Mouse (Mus musculus): ENCODE data around the gene Tfap2a. TPM values are rescaled to one million over a fixed set of nuclear protein-coding genes. Genes with fewer than 3 reads are reported as not detected.

Tfap2a gene
- total RNA-seq, 1 experiment = 0.27 TPM

GRCm38 (mm10) chr13:40713681-40714080 lies 24.5 kb downstream of the Tfap2a start:
- Histone ChIP-seq H3K36me3 (ENCODE audit: control insufficient read depth, insufficient read depth, low read length, poor library complexity, severe bottlenecking) (no peaks in the 10 kb centered on the region), H3K27ac (ENCODE audit: insufficient read depth, low read depth, low read length, poor library complexity, severe bottlenecking) (no peak overlapping the region), H3K4me3 (ENCODE audit: insufficient read depth in 1 of 2, low read depth in 1 of 2, low read length in 2 of 2, poor library complexity in 1 of 2, severe bottlenecking in 1 of 2) (no peak overlapping the region), H3K9ac (ENCODE audit: insufficient read depth, low read depth, low read length, poor library complexity, severe bottlenecking) (no peak overlapping the region), H3K4me1 (ENCODE audit: control insufficient read depth in 2 of 2, insufficient read depth in 2 of 2, low read length in 2 of 2, poor library complexity in 1 of 2) (peaks cover 11 to 17% of the 10 kb centered on the region in 2 experiments; a peak in 3 of 4 replicates), H3K9me3 (ENCODE audit: control insufficient read depth, insufficient read depth, low read depth, low read length) (no peaks in the 10 kb centered on the region)
- no peak for DNase-seq (ENCODE audit: low read depth, low spot score)
- no peak for TF ChIP-seq ZNF384 (IDR thresholded peaks at IDR 0.05; ENCODE audit: low read depth, low read length)
- no peak for TF ChIP-seq HCFC1 (IDR thresholded peaks at IDR 0.05; ENCODE audit: borderline replicate concordance, insufficient read depth, low read length)
- TF ChIP-seq CHD2 (IDR thresholded peaks at IDR 0.05; ENCODE audit: low read depth, low read length) = no peak
- TF ChIP-seq ZC3H11A (IDR thresholded peaks at IDR 0.05; ENCODE audit: borderline replicate concordance, low read depth, low read length) = no peak
- no peak for TF ChIP-seq MAFK (IDR thresholded peaks at IDR 0.05; ENCODE audit: insufficient read depth, low read depth, low read length)
- in situ Hi-C loops (cut with MboI; ENCODE audit: low sequenced_read_pairs in 2 of 2, unreplicated experiment in 2 of 2) = no loop called here

DNA sequence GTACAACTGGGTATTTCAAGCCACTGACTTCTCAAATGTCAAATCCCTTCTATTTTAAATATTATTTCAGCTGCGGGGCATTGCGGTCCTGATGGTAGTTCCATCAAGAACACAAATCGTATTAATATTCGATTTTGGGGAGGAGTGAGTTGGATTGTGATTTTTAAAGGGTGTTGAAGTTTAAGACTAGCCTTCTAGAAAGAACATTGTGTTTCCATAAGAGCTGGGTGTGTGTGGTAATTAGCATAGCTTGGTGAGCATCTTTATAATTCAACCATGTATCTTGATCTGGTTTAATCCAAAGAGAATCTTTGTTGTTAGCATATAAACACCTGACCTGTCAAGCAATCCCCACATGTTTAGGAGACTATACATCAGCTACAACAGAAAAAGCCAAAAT lies 24.9 kb downstream of the Tfap2a start:
- TF ChIP-seq ZC3H11A (IDR thresholded peaks at IDR 0.05; ENCODE audit: borderline replicate concordance, low read depth, low read length) = no peak
- no peak for TF ChIP-seq MAFK (IDR thresholded peaks at IDR 0.05; ENCODE audit: insufficient read depth, low read depth, low read length)
- TF ChIP-seq ZNF384 (IDR thresholded peaks at IDR 0.05; ENCODE audit: low read depth, low read length) = no peak
- TF ChIP-seq CHD2 (IDR thresholded peaks at IDR 0.05; ENCODE audit: low read depth, low read length) = no peak
- no peak for TF ChIP-seq HCFC1 (IDR thresholded peaks at IDR 0.05; ENCODE audit: borderline replicate concordance, insufficient read depth, low read length)
- Histone ChIP-seq H3K27ac (ENCODE audit: insufficient read depth, low read depth, low read length, poor library complexity, severe bottlenecking) (no peak overlapping the region), H3K36me3 (ENCODE audit: control insufficient read depth, insufficient read depth, low read length, poor library complexity, severe bottlenecking) (no peaks in the 10 kb centered on the region), H3K9me3 (ENCODE audit: control insufficient read depth, insufficient read depth, low read depth, low read length) (no peaks in the 10 kb centered on the region), H3K9ac (ENCODE audit: insufficient read depth, low read depth, low read length, poor library complexity, severe bottlenecking) (no peak overlapping the region), H3K4me3 (ENCODE audit: insufficient read depth in 1 of 2, low read depth in 1 of 2, low read length in 2 of 2, poor library complexity in 1 of 2, severe bottlenecking in 1 of 2) (no peak overlapping the region), H3K4me1 (ENCODE audit: control insufficient read depth in 2 of 2, insufficient read depth in 2 of 2, low read length in 2 of 2, poor library complexity in 1 of 2) (peaks cover 11 to 16% of the 10 kb centered on the region in 2 experiments; a peak in 3 of 4 replicates)
- no peak for DNase-seq (ENCODE audit: low read depth, low spot score)
- in situ Hi-C loops (cut with MboI; ENCODE audit: low sequenced_read_pairs in 2 of 2, unreplicated experiment in 2 of 2) = no loop called here

GRCm38 (mm10) chr13:40712526-40712832 lies 25.7 kb downstream of the Tfap2a start:
- Histone ChIP-seq H3K9ac (ENCODE audit: insufficient read depth, low read depth, low read length, poor library complexity, severe bottlenecking) (no peak overlapping the region), H3K4me1 (ENCODE audit: control insufficient read depth in 2 of 2, insufficient read depth in 2 of 2, low read length in 2 of 2, poor library complexity in 1 of 2) (peaks cover 11 to 16% of the 10 kb centered on the region in 2 experiments; a peak in 3 of 4 replicates), H3K4me3 (ENCODE audit: insufficient read depth in 1 of 2, low read depth in 1 of 2, low read length in 2 of 2, poor library complexity in 1 of 2, severe bottlenecking in 1 of 2) (no peak overlapping the region), H3K27ac (ENCODE audit: insufficient read depth, low read depth, low read length, poor library complexity, severe bottlenecking) (no peak overlapping the region), H3K9me3 (ENCODE audit: control insufficient read depth, insufficient read depth, low read depth, low read length) (no peaks in the 10 kb centered on the region), H3K36me3 (ENCODE audit: control insufficient read depth, insufficient read depth, low read length, poor library complexity, severe bottlenecking) (no peaks in the 10 kb centered on the region)
- TF ChIP-seq ZC3H11A (IDR thresholded peaks at IDR 0.05; ENCODE audit: borderline replicate concordance, low read depth, low read length) (no peak), CHD2 (IDR thresholded peaks at IDR 0.05; ENCODE audit: low read depth, low read length) (no peak), ZNF384 (IDR thresholded peaks at IDR 0.05; ENCODE audit: low read depth, low read length) (no peak), HCFC1 (IDR thresholded peaks at IDR 0.05; ENCODE audit: borderline replicate concordance, insufficient read depth, low read length) (no peak), MAFK (IDR thresholded peaks at IDR 0.05; ENCODE audit: insufficient read depth, low read depth, low read length) (no peak)
- DNase-seq (ENCODE audit: low read depth, low spot score) = no peak
- in situ Hi-C loops (cut with MboI; ENCODE audit: low sequenced_read_pairs in 2 of 2, unreplicated experiment in 2 of 2) = no loop called here

GRCm38 (mm10) chr13:40711661-40712525 lies 26.3 kb downstream of the Tfap2a start:
- Histone ChIP-seq H3K27ac (ENCODE audit: insufficient read depth, low read depth, low read length, poor library complexity, severe bottlenecking) (no peak overlapping the region), H3K4me3 (ENCODE audit: insufficient read depth in 1 of 2, low read depth in 1 of 2, low read length in 2 of 2, poor library complexity in 1 of 2, severe bottlenecking in 1 of 2) (no peak overlapping the region), H3K36me3 (ENCODE audit: control insufficient read depth, insufficient read depth, low read length, poor library complexity, severe bottlenecking) (no peaks in the 10 kb centered on the region), H3K9ac (ENCODE audit: insufficient read depth, low read depth, low read length, poor library complexity, severe bottlenecking) (no peak overlapping the region), H3K4me1 (ENCODE audit: control insufficient read depth in 2 of 2, insufficient read depth in 2 of 2, low read length in 2 of 2, poor library complexity in 1 of 2) (peaks cover 7 to 16% of the 10 kb centered on the region in 2 experiments; a peak in 3 of 4 replicates), H3K9me3 (ENCODE audit: control insufficient read depth, insufficient read depth, low read depth, low read length) (no peaks in the 10 kb centered on the region)
- TF ChIP-seq ZC3H11A (IDR thresholded peaks at IDR 0.05; ENCODE audit: borderline replicate concordance, low read depth, low read length) = no peak
- TF ChIP-seq HCFC1 (IDR thresholded peaks at IDR 0.05; ENCODE audit: borderline replicate concordance, insufficient read depth, low read length) = no peak
- in situ Hi-C loops (cut with MboI; ENCODE audit: low sequenced_read_pairs in 2 of 2, unreplicated experiment in 2 of 2) = no loop called here
- no peak for DNase-seq (ENCODE audit: low read depth, low spot score)
